Mouse (Mus musculus): ENCODE data around the gene Cdc37. TPM values are rescaled to one million over a fixed set of nuclear protein-coding genes. Genes with fewer than 3 reads are reported as not detected.

Gene Cdc37
- polyA plus RNA-seq, 1 experiment, result 24.9 TPM

DNA sequence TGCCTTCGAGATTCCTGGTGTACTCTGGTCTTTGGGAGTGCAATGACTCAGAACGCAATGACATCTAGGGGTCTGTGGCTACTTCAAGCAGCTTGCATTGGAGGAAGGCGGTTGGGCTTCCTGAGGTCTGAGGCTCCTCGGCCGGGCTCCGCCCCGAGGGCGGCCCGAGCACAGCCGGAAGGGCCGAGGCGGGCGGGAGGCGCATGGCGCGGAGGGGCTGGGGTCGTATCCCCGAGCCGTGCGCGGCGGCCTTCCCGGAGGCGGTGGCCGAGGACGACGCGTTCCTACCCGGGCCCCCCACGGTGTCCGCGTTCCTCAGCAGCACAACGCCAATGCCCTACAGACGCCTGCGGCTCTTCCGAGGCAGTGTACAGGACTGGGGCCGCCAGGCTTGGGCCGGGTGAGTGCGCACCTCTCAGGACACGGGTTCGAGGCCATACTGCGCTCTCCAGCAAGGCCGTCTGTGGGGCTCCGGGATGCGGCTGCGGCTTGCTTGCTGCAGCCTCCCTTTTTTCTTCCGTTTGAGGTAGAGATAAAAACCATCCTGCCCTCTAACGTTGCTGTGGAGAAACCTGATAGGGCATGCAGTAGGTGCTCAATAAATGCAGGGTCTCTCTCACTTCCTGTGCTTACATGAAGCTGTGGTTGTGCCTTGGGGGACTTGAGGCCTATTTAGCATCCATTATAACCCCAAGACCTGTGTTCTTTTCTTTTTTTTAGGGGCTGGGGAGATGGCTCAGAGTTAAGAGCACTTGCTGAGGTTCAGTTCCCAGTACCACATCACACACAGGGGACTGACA lies 31.8 kb upstream of the Cdc37 start:
- WGBS, result 5% methylated on average over 48 of the region's 48 CpGs
- Histone ChIP-seq H3K27ac (ENCODE audit: insufficient read depth, low read depth, low read length) (no peak overlapping the region), H3K36me3 (ENCODE audit: control insufficient read depth, insufficient read depth, low read length) (no peaks in the 10 kb centered on the region), H3K4me1 (ENCODE audit: control insufficient read depth, insufficient read depth, insufficient read length, low read length) (peaks cover 13% of the 10 kb centered on the region), H3K4me3 (ENCODE audit: low read depth, low read length) (peak overlapping the region; percentile 69), H3K27me3 (ENCODE audit: control insufficient read depth, insufficient read depth, low read length) (no peaks in the 10 kb centered on the region)
- TF ChIP-seq POLR2A (IDR thresholded peaks at IDR 0.05; ENCODE audit: low read depth, low read length), result no peak
- TF ChIP-seq CTCF (IDR thresholded peaks at IDR 0.05; ENCODE audit: extremely low read depth, insufficient read length, insufficient replicate concordance, low read depth, low read length), result no peak

DNA sequence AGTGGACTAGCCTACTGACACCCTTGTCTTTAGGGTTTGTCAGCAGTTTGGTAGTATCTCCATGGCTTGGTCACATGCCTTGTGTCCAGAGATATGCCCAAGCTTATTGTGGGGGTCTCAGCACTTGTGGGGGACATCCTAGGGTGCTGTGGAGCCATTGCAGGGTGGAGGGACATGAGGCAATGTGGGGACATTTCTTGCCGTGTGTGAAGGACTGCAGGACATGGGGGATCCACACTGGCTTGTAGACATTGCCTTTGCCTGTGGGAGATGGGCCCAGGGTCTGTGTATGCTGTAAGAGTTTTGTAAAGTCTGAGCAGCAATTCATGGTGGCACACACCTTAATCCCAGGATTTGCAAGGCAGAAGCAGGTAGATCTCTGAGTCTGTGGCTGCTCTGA lies 31.1 kb upstream of the Cdc37 start:
- H3K4me3 ChIP-seq (ENCODE audit: low read depth, low read length), result no peak overlapping the region
- H3K27me3 ChIP-seq (ENCODE audit: control insufficient read depth, insufficient read depth, low read length), result no peaks in the 10 kb centered on the region
- WGBS, result 91% methylated on average over 1 of the region's 1 CpGs
- TF ChIP-seq CTCF (IDR thresholded peaks at IDR 0.05; ENCODE audit: extremely low read depth, insufficient read length, insufficient replicate concordance, low read depth, low read length), result no peak
- no peak for TF ChIP-seq POLR2A (IDR thresholded peaks at IDR 0.05; ENCODE audit: low read depth, low read length)
- no peaks in the 10 kb centered on the region for H3K36me3 ChIP-seq (ENCODE audit: control insufficient read depth, insufficient read depth, low read length)
- H3K27ac ChIP-seq (ENCODE audit: insufficient read depth, low read depth, low read length), result no peak overlapping the region
- peaks cover 13% of the 10 kb centered on the region for H3K4me1 ChIP-seq (ENCODE audit: control insufficient read depth, insufficient read depth, insufficient read length, low read length)

DNA sequence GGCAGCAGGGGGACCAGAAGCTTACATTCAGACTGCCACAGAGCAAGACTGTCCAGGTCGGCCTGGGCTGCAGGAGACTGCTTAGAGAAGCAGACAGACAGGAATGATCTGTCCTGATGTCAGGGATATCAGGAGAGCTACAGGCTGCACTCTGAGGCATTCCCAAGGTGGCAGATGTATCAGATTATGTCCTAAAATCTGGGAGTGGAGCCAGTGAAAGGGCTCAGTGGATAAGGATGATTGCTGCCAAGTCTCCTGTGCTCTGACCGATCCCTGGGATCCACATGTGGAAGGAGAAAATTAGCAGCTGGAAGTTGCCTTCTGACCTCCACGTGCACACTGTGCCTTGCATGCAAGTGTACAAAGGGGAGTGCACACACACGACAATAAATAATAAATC lies 30.6 kb upstream of the Cdc37 start:
- Histone ChIP-seq H3K4me3 (ENCODE audit: low read depth, low read length) (no peak overlapping the region), H3K27ac (ENCODE audit: insufficient read depth, low read depth, low read length) (no peak overlapping the region), H3K27me3 (ENCODE audit: control insufficient read depth, insufficient read depth, low read length) (no peaks in the 10 kb centered on the region), H3K36me3 (ENCODE audit: control insufficient read depth, insufficient read depth, low read length) (no peaks in the 10 kb centered on the region), H3K4me1 (ENCODE audit: control insufficient read depth, insufficient read depth, insufficient read length, low read length) (peaks cover 13% of the 10 kb centered on the region)
- TF ChIP-seq POLR2A (IDR thresholded peaks at IDR 0.05; ENCODE audit: low read depth, low read length) (no peak), CTCF (IDR thresholded peaks at IDR 0.05; ENCODE audit: extremely low read depth, insufficient read length, insufficient replicate concordance, low read depth, low read length) (no peak)
- 39% methylated on average over 4 of the region's 4 CpGs for WGBS

DNA sequence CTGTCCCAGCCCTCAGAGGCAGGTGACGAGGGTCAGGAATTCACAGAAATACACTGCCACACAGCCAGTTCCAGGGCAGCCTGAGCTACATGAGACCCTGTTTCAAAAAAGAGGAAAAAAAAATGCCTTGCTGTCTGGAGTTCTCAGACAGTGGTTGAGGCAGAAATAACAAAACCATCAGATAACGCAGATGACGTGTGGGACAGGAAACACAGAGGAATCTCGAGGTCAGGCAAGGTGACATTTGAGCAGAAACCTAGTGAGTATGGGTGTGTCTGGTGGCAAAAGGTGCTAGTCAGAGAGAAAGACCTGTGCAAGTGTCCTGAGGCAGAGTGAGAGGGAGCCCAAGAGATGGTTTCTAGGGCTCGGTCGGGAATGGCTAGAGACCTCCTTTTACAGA lies 22.6 kb upstream of the Cdc37 start:
- Histone ChIP-seq H3K4me1 (ENCODE audit: control insufficient read depth, insufficient read depth, insufficient read length, low read length) (peaks cover 11% of the 10 kb centered on the region; the same call in 1 of the 2 replicates), H3K4me3 (ENCODE audit: low read depth, low read length) (no peak overlapping the region), H3K27ac (ENCODE audit: insufficient read depth, low read depth, low read length) (0 out of 2 replicates have a peak overlapping the region, but pooled peaks have one; percentile 2), H3K36me3 (ENCODE audit: control insufficient read depth, insufficient read depth, low read length) (no peaks in the 10 kb centered on the region), H3K27me3 (ENCODE audit: control insufficient read depth, insufficient read depth, low read length) (no peaks in the 10 kb centered on the region)
- TF ChIP-seq POLR2A (IDR thresholded peaks at IDR 0.05; ENCODE audit: low read depth, low read length), result no peak
- no peak for TF ChIP-seq CTCF (IDR thresholded peaks at IDR 0.05; ENCODE audit: extremely low read depth, insufficient read length, insufficient replicate concordance, low read depth, low read length)
- 65% methylated on average over 6 of the region's 6 CpGs for WGBS

DNA sequence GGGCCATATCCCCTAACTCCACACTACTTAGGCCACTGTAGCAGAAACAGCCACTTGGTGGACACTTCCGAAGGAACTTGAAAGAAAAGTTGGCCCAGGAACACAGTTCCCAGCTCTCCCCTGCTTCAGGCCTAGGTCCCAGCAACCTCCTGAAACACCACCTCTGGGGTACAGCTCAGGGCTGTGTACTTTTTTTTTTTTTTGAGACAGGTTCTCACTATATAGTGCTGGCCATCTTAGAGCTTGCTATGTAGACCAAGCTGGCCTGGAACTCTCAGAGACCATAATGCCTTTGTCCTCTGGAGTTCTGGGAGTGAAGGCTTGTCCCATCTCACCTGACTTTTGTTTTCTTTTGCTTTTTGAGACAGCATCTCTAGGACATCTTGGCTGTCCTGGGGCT lies 19.4 kb upstream of the Cdc37 start:
- Histone ChIP-seq H3K27me3 (ENCODE audit: control insufficient read depth, insufficient read depth, low read length) (peaks cover 24% of the 10 kb centered on the region), H3K4me3 (ENCODE audit: low read depth, low read length) (no peak overlapping the region), H3K27ac (ENCODE audit: insufficient read depth, low read depth, low read length) (no peak overlapping the region; the same call in 1 of the 2 replicates), H3K4me1 (ENCODE audit: control insufficient read depth, insufficient read depth, insufficient read length, low read length) (peaks cover 20% of the 10 kb centered on the region), H3K36me3 (ENCODE audit: control insufficient read depth, insufficient read depth, low read length) (no peaks in the 10 kb centered on the region)
- 22% methylated on average over 1 of the region's 1 CpGs for WGBS
- TF ChIP-seq CTCF (IDR thresholded peaks at IDR 0.05; ENCODE audit: extremely low read depth, insufficient read length, insufficient replicate concordance, low read depth, low read length), result no peak
- no peak for TF ChIP-seq POLR2A (IDR thresholded peaks at IDR 0.05; ENCODE audit: low read depth, low read length)

DNA sequence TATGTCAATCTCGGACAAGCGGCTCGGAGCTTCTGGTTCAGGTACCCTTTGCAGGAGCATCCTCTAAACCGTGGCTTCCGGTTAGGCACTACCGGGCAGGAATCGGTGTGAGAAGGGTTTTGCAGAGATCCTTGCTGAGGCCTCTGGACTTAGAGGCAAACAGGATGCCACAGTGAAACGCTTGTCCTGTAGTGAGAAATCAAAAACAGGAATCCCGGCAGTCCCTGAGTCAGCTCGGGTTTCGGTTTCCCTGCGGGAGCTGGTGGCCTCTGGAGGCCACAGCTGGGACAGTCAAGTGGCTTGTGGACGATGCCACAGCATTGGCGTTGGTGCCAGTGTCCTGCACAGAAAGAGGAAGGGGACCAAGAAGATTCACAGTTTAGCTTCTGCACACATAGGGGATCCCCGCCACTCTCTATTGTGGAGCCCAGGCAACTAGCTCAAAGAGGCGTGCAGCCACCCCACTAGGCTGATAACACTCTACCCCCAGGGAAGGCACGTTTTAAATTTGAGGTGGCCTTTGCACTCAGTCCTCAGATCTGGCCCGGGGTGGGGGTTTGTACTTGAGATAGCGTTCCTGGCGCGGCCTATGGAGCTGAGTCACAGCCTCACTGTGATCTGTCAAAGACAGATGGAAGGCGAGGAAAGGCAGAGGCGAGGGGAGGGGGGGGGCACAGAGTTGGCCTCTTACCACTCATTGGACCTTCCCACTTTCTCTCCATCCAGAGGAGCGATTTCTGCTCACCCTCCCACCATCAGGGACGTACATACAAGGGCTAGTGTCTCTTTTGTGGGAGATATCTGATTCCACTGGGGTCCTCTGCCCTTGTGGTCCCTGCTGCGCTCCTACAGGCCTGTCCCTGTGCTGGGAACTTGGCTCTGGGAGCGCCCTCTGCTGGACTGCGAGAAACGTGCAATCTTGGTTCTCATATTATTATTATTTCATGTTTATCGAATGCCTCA lies 18.7 kb upstream of the Cdc37 start:
- WGBS, result 9% methylated on average over 30 of the region's 30 CpGs
- peaks cover 22% of the 10 kb centered on the region for H3K4me1 ChIP-seq (ENCODE audit: control insufficient read depth, insufficient read depth, insufficient read length, low read length)
- H3K27me3 ChIP-seq (ENCODE audit: control insufficient read depth, insufficient read depth, low read length), result peaks cover 29% of the 10 kb centered on the region

More for the DNA sequence above, 18.7 kb upstream of the Cdc37 start:
- Histone ChIP-seq H3K4me3 (ENCODE audit: low read depth, low read length) (peak overlapping the region; percentile 59), H3K27ac (ENCODE audit: insufficient read depth, low read depth, low read length) (peak overlapping the region; percentile 80), H3K36me3 (ENCODE audit: control insufficient read depth, insufficient read depth, low read length) (no peaks in the 10 kb centered on the region)
- TF ChIP-seq POLR2A (IDR thresholded peaks at IDR 0.05; ENCODE audit: low read depth, low read length) (no peak; the same call in 1 of the 2 replicates), CTCF (IDR thresholded peaks at IDR 0.05; ENCODE audit: extremely low read depth, insufficient read length, insufficient replicate concordance, low read depth, low read length) (peak; percentile 93; the same call in 1 of the 2 replicates)

Measured in small intestine, adult 2 months (tissue).